Mouse (Mus musculus): ENCODE measurements around the gene Gm29776. TPM values are rescaled to one million over a fixed set of nuclear protein-coding genes. Genes with fewer than 3 reads are reported as not detected.

Gene Gm29776
- total and polyA plus RNA-seq, 2 experiments = not detected

DNA sequence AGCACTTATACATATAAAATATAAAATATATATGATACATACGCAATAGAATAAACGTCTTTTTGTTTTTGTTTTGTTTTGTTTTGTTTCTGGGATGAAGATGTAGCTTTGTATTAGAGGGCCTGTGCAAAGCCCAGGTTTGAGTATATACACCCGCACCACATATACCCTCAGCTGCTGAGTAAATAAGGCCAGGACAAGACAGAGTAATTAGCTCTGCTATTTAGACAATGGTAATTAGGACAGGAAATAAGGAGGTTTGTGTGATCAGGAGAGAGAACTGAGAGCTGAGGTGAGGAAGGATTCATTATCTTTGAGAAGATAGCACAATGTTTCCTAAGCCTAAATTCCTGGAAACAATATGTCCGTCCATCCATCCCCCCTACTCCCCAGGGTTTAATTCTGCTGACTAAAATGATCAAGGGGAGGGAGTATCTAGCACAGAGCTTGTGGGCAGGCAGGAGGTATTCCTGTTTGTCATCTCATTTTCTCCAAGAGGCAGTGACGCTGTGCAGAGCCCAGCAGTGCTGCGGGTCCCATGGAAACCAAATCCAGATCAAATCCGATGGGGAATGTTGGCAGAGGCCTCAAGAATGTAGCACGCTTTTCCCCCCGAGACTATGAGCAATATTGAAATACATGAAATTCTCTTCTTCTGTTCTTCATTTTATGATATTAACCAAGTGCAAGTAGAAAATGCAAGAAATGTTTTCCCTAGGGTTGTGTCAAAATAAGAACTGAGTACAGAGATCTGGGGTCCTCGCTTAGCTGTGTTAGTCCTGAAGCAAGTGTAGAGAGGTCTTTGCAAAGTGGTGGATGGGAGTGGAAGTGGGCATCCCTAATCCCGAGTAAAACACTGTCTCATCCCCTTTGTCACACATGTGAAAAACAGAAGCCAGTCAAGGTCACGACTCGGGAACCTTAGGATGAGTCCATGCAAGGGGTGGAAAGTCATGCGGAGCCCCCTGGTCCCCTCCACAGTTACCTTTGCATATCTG, 38.2 kb upstream of the Gm29776 start:
- Histone ChIP-seq H3K27me3 (ENCODE audit: control insufficient read depth, insufficient read depth, low read length) (no peaks in the 10 kb centered on the region), H3K36me3 (ENCODE audit: control insufficient read depth, insufficient read depth, low read length) (no peaks in the 10 kb centered on the region), H3K9ac (ENCODE audit: low read depth, low read length) (no peak overlapping the region), H3K79me2 (ENCODE audit: control insufficient read depth, insufficient read depth, low read length) (no peaks in the 10 kb centered on the region), H3K27ac (replicated peaks; ENCODE audit: insufficient read depth, low read depth, low read length) (no peak overlapping the region), H3K4me3 (ENCODE audit: insufficient read depth, low read depth, low read length) (no peak overlapping the region), H3K4me1 (ENCODE audit: control insufficient read depth, insufficient read depth, low read length) (no peaks in the 10 kb centered on the region)
- DNase-seq (ENCODE audit: extremely low read depth, low read depth, low spot score) = no peak
- WGBS = 83% methylated on average over 14 of the region's 14 CpGs
- no peak for TF ChIP-seq POLR2A (IDR thresholded peaks at IDR 0.05; ENCODE audit: extremely low read depth, insufficient read depth, low read length)
- no peak for TF ChIP-seq CTCF (IDR thresholded peaks at IDR 0.05; ENCODE audit: low read depth, low read length)

DNA sequence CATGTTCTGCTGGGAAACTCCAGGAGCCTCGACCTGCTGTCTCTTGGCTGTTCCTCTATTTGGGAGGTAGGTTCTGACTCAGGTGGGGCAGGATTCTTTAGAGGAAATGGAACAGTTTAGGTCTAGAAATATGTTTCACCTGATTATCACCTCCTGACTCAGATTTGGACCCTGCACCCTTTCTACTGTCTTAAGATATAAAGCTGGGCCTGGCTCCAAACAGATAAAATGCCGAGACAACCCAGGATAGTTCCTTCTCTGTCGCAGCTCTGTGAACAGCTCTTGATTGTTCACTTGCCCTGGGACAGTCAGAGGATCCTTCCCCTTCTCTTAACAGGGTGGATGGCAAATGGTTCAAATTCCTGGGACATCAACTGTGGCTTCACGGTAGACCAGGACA, 36.6 kb upstream of the Gm29776 start:
- whole genome bisulfite sequencing = 66% methylated on average over 4 of the region's 4 CpGs
- no peaks in the 10 kb centered on the region for H3K36me3 ChIP-seq (ENCODE audit: control insufficient read depth, insufficient read depth, low read length)
- DNase-seq (ENCODE audit: extremely low read depth, low read depth, low spot score) = no peak
- no peak overlapping the region for H3K9ac ChIP-seq (ENCODE audit: low read depth, low read length)
- no peaks in the 10 kb centered on the region for H3K27me3 ChIP-seq (ENCODE audit: control insufficient read depth, insufficient read depth, low read length)
- H3K4me3 ChIP-seq (ENCODE audit: insufficient read depth, low read depth, low read length) = no peak overlapping the region
- no peak overlapping the region for H3K27ac ChIP-seq (replicated peaks; ENCODE audit: insufficient read depth, low read depth, low read length)
- H3K79me2 ChIP-seq (ENCODE audit: control insufficient read depth, insufficient read depth, low read length) = no peaks in the 10 kb centered on the region
- H3K4me1 ChIP-seq (ENCODE audit: control insufficient read depth, insufficient read depth, low read length) = no peaks in the 10 kb centered on the region
- TF ChIP-seq POLR2A (IDR thresholded peaks at IDR 0.05; ENCODE audit: extremely low read depth, insufficient read depth, low read length) (no peak), CTCF (IDR thresholded peaks at IDR 0.05; ENCODE audit: low read depth, low read length) (no peak)

DNA sequence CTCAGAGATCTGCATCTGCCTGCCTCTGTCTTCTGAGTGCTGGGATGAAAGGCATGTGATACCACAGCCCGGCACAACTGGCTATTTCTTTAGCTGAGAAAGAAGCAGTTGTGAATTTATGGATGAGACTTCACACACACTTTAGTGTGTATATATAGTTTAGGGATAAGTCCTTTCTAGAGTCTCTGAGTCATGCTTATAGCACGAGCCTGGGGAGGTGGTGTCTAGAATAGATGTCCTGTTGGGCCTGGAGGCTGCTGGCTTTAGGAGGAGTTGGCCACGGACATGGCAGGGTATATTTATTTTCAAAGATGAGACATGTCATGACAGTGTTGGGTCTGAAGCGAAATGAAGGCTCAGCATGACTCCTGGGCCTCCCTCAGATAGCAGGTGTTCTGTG, 35.4 kb upstream of the Gm29776 start:
- DNase-seq (ENCODE audit: extremely low read depth, low read depth, low spot score) = no peak
- Histone ChIP-seq H3K9ac (ENCODE audit: low read depth, low read length) (no peak overlapping the region), H3K27me3 (ENCODE audit: control insufficient read depth, insufficient read depth, low read length) (no peaks in the 10 kb centered on the region), H3K4me1 (ENCODE audit: control insufficient read depth, insufficient read depth, low read length) (no peaks in the 10 kb centered on the region), H3K27ac (replicated peaks; ENCODE audit: insufficient read depth, low read depth, low read length) (no peak overlapping the region), H3K36me3 (ENCODE audit: control insufficient read depth, insufficient read depth, low read length) (no peaks in the 10 kb centered on the region), H3K79me2 (ENCODE audit: control insufficient read depth, insufficient read depth, low read length) (no peaks in the 10 kb centered on the region), H3K4me3 (ENCODE audit: insufficient read depth, low read depth, low read length) (no peak overlapping the region)
- 91% methylated on average over 4 of the region's 4 CpGs for WGBS
- no peak for TF ChIP-seq CTCF (IDR thresholded peaks at IDR 0.05; ENCODE audit: low read depth, low read length)

DNA sequence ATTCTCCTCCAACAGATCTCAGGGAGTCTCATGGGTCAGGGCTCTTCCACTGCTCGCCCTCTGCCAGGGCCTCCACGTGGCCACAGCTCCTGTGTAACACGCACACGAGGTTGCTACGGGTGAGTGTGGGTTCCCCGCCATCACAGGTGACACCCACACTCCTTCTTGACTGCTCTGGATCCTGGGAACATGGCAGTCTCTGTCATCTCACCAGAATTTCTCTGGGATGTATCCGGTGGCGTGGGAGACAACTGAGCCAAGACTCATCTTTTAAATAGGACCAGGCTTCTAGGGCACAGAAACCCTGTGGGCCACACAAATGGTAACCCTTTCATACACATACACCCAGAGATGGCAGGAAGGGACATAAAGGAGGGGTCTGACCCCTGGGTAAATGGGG, 33.6 kb upstream of the Gm29776 start:
- TF ChIP-seq CTCF (IDR thresholded peaks at IDR 0.05; ENCODE audit: low read depth, low read length) = no peak
- TF ChIP-seq POLR2A (IDR thresholded peaks at IDR 0.05; ENCODE audit: extremely low read depth, insufficient read depth, low read length) = no peak
- no peak overlapping the region for H3K9ac ChIP-seq (ENCODE audit: low read depth, low read length)
- H3K36me3 ChIP-seq (ENCODE audit: control insufficient read depth, insufficient read depth, low read length) = no peaks in the 10 kb centered on the region
- H3K27me3 ChIP-seq (ENCODE audit: control insufficient read depth, insufficient read depth, low read length) = no peaks in the 10 kb centered on the region
- no peaks in the 10 kb centered on the region for H3K4me1 ChIP-seq (ENCODE audit: control insufficient read depth, insufficient read depth, low read length)
- no peak overlapping the region for H3K4me3 ChIP-seq (ENCODE audit: insufficient read depth, low read depth, low read length)
- no peak overlapping the region for H3K27ac ChIP-seq (replicated peaks; ENCODE audit: insufficient read depth, low read depth, low read length)
- WGBS = 90% methylated on average over 8 of the region's 8 CpGs
- H3K79me2 ChIP-seq (ENCODE audit: control insufficient read depth, insufficient read depth, low read length) = no peaks in the 10 kb centered on the region
- no peak for DNase-seq (ENCODE audit: extremely low read depth, low read depth, low spot score)

DNA sequence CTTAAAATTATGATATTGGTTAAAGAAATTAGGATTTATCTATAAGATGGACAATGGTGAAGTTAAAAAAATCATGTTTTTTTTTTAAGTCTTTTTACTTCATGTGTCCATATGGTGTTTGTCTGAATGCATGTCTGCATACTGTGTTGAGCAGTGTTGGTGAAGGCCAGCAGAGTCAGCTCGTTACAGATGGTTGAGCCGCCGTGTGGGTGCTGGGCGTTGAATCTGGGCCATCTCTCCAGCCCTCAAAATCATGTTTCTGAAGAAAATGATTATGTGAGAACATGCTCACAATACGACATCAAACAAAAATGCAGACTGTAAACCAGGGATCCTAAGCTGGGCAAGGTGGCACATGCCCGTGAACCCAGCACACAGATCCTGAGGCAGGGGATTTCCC, 31.7 kb upstream of the Gm29776 start:
- no peak overlapping the region for H3K9ac ChIP-seq (ENCODE audit: low read depth, low read length)
- no peak for DNase-seq (ENCODE audit: extremely low read depth, low read depth, low spot score)
- no peak overlapping the region for H3K4me3 ChIP-seq (ENCODE audit: insufficient read depth, low read depth, low read length)
- no peaks in the 10 kb centered on the region for H3K79me2 ChIP-seq (ENCODE audit: control insufficient read depth, insufficient read depth, low read length)
- H3K27me3 ChIP-seq (ENCODE audit: control insufficient read depth, insufficient read depth, low read length) = no peaks in the 10 kb centered on the region
- H3K36me3 ChIP-seq (ENCODE audit: control insufficient read depth, insufficient read depth, low read length) = no peaks in the 10 kb centered on the region
- 93% methylated on average over 6 of the region's 6 CpGs for WGBS
- no peak for TF ChIP-seq CTCF (IDR thresholded peaks at IDR 0.05; ENCODE audit: low read depth, low read length)
- no peak for TF ChIP-seq POLR2A (IDR thresholded peaks at IDR 0.05; ENCODE audit: extremely low read depth, insufficient read depth, low read length)
- H3K27ac ChIP-seq (replicated peaks; ENCODE audit: insufficient read depth, low read depth, low read length) = no peak overlapping the region
- H3K4me1 ChIP-seq (ENCODE audit: control insufficient read depth, insufficient read depth, low read length) = no peaks in the 10 kb centered on the region
